19 mouse cellular contexts compared by ENCODE assay signal in the genomic region with DNA sequence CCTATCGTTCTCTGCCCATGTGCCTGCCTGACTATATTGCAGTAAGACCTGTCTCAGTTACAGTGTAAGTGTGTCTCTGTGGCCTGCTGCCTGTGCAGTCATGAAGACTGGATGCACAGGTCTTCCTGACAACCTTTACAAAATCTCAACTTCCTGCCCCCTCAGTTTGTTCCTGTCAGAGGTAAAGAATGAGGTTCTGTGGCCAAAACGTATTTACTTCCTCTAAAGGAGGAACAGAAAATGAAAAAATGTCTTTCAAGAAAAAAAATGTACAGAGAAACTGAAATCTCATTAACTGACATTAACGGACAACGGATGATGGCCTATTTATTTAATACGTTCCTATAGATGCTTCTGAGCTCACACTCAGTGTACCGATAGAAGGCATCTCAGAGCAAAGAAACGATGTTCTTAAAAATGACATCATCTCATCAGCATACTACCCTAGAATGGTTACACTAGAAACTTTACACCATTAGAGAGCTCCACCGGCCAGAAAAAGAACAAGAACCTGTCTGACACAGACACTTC. TPM values are rescaled to one million over a fixed set of nuclear protein-coding genes. Genes with fewer than 3 reads are reported as not detected.
DNase-seq lines count a peak whose midpoint lies in the region; ATAC-seq and TF ChIP-seq lines count a peak whose summit lies in the region.
"Had no signal": no experiment of that assay in that cellular context is flagged by ENCODE, and none has a peak within 500 bp of the region (broad histone marks: within the 10 kb centered on the region; RNA-seq: fewer than 3 reads in every experiment).

No protein-coding gene starts in this region.

- no peak overlapping the region for H3K4me3 ChIP-seq in spleen, adult 2 months (ENCODE audit: extremely low read depth, insufficient read depth, insufficient read length)
- H3K4me3 ChIP-seq: embryonic facial prominence, embryonic 13.5 days; heart, embryonic 10.5 days; limb, embryonic 12.5 days had no signal

- no peaks in the 10 kb centered on the region; the same call in 1 of the 2 replicates for H3K36me3 ChIP-seq in spleen, adult 2 months (ENCODE audit: control insufficient read depth, insufficient read depth, low read length)

- peaks cover 8% of the 10 kb centered on the region; the same call in 1 of the 2 replicates for H3K4me1 ChIP-seq in spleen, adult 2 months (ENCODE audit: control insufficient read depth, insufficient read depth, insufficient read length)
- H3K4me1 ChIP-seq: embryonic facial prominence, embryonic 13.5 days; limb, embryonic 12.5 days had no signal

- H3K27me3 ChIP-seq in spleen, adult 2 months (ENCODE audit: control insufficient read depth, insufficient read depth, low read length) = no peaks in the 10 kb centered on the region
- H3K27me3 ChIP-seq: embryonic facial prominence, embryonic 13.5 days; limb, embryonic 12.5 days had no signal

- TF ChIP-seq CTCF in spleen, adult 2 months (IDR thresholded peaks at IDR 0.05; ENCODE audit: extremely low read depth, insufficient read depth, insufficient read length, insufficient replicate concordance) = no peak

- H3K27ac ChIP-seq in spleen, adult 2 months (ENCODE audit: insufficient read depth, low read length) = peak overlapping the region; percentile 49; the same call in 1 of the 2 replicates
- H3K27ac ChIP-seq: embryonic facial prominence, embryonic 13.5 days; heart, embryonic 10.5 days; limb, embryonic 12.5 days; liver, embryonic 14.5 days had no signal

- TF ChIP-seq POLR2A in spleen, adult 2 months (IDR thresholded peaks at IDR 0.05; ENCODE audit: low read depth, low read length) = no peak

- WGBS in spleen, adult 2 months = 6% methylated on average over 8 of the region's 8 CpGs

- ATAC-seq in activated CD4-positive, CD25-positive, alpha-beta regulatory T cell, adult 4 months = peak; percentile 94
- ATAC-seq in erythroblast, adult 5-6 weeks (replicated peaks; ENCODE audit: low FRiP score, poor library complexity, severe bottlenecking) = no peak
- ATAC-seq: hindbrain, embryonic 16.5 days had no signal

- DNase-seq in spleen, adult 2 months (ENCODE audit: low read depth in 1 of 2, low spot score in 2 of 2) = peak in 1 of 2 experiments; percentile 26
- DNase-seq in spleen, adult 12 weeks (ENCODE audit: low spot score) = no peak
- DNase-seq in B cell, adult 2 months = peak; percentile 45 to 47
- DNase-seq in naive thymus-derived CD4-positive, alpha-beta T cell, adult 2 months (ENCODE audit: low read depth) = peak; percentile 76
- DNase-seq in adrenal gland, adult 2 months = no peak
- DNase-seq: adrenal gland, postnatal 25 days; cerebellum, adult 8-10 months; gastrocnemius, postnatal 36 days; kidney, adult 18-20 months; kidney, postnatal 14 days; layer of hippocampus, adult 9-11 months; retina, postnatal 1 day had no signal

RNA-seq across cellular contexts. Expression of gene L3mbtl3, which starts 11.4 kb away (rescaled TPM):
- 5.4 and 7.1 TPM in 2 replicates for polyA plus RNA-seq in spleen, adult 2 months (2012; rRNA removed)
- 10 to 100 TPM; 11.6 to 17.2 TPM for polyA plus RNA-seq in activated CD4-positive, CD25-positive, alpha-beta regulatory T cell, adult 4 months (2017; shearing (Covaris generic))
- 10 to 100 TPM in 1 of 2 experiments, 1 to 10 TPM in 1; 9.2 to 15.8 TPM for total RNA-seq in adrenal gland, adult 2 months (2021)
- polyA plus RNA-seq in adrenal gland, adult 2 months (2012; rRNA removed) = 7.8 and 8.3 TPM in 2 replicates
- 3.6 and 5.0 TPM in 2 replicates for total RNA-seq in erythroblast, adult 5-6 weeks (2015; ENCODE audit: low replicate concordance)
- total RNA-seq in erythroblast, adult 5-6 weeks (2017; ENCODE audit: low replicate concordance) = 3.2 and 3.7 TPM in 2 replicates

Comparison
In these comparisons a context has a peak if more than half of its experiments do, and no peak if none do; other contexts are left out.
1. DNase-seq: peak in B cell, adult 2 months (2 of 2) and naive thymus-derived CD4-positive, alpha-beta T cell, adult 2 months (single experiment); none in spleen, adult 12 weeks (single experiment) and adrenal gland, adult 2 months (single experiment).